Mouse (Mus musculus): ENCODE results near the gene Myo16.

- TF ChIP-seq CTCF (IDR thresholded peaks at IDR 0.05; ENCODE audit: low read depth) (no peak), EP300 (IDR thresholded peaks at IDR 0.05; ENCODE audit: low read depth) (no peak)
Measured at GRCm38 (mm10) chr8:10474446-10474845, 320.7 kb downstream of the Myo16 start.
